In the genomic region with DNA sequence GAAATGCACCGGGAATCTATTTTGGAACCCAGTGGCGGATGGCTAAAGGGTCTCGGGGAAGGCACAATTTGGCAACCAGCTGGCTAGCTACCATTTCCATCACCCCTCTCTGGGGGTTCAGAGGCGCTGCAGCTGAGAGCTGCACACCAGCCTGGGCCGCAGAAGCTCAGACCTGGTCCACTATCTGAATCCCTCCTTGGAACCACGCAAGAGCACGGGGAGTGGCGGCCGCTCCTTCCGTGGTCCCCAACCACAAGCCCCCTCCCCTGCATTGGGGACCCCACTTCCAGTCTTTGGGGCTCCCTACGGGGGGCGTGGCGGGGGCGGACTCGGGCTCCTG, we compare ENCODE assay signal across 10 mouse cellular contexts. TPM values are rescaled to one million over a fixed set of nuclear protein-coding genes. Genes with fewer than 3 reads are reported as not detected.
DNase-seq lines count a peak whose midpoint lies in the region; ATAC-seq and TF ChIP-seq lines count a peak whose summit lies in the region.
"Had no signal": no experiment of that assay in that cellular context is flagged by ENCODE, and none has a peak within 500 bp of the region (broad histone marks: within the 10 kb centered on the region; RNA-seq: fewer than 3 reads in every experiment).

No protein-coding gene starts in this region.

- no peak overlapping the region for H3K27ac ChIP-seq in heart, embryonic 15.5 days
- peak overlapping the region; percentile 96 for H3K27ac ChIP-seq in cortical plate, adult 2 months (ENCODE audit: insufficient read depth, low read length)
- H3K27ac ChIP-seq in hindbrain, embryonic 14.5 days: peak overlapping the region; percentile 91
- H3K27ac ChIP-seq in midbrain, embryonic 13.5 days: peak overlapping the region; percentile 92
- H3K27ac ChIP-seq: gastrocnemius, adult 2 months had no signal

- 2% methylated on average over 15 of the region's 15 CpGs for WGBS in heart, embryonic 15.5 days
- 0% methylated on average over 15 of the region's 15 CpGs for WGBS in hindbrain, embryonic 14.5 days
- WGBS in midbrain, embryonic 13.5 days: 2% methylated on average over 15 of the region's 15 CpGs

- no peak for DNase-seq in heart, postnatal 14 days
- peak; percentile 43 for DNase-seq in hindbrain, embryonic 14.5 days (ENCODE audit: low spot score)
- no peak for DNase-seq in B cell, adult 2 months
- DNase-seq in natural killer cell, adult 2 months (ENCODE audit: low spot score in 2 of 2): no peak
- no peak for DNase-seq in gastrocnemius, adult 18-20 months (ENCODE audit: low spot score)
- DNase-seq: gastrocnemius, adult 2 months had no signal

- H3K4me1 ChIP-seq in heart, embryonic 15.5 days (replicated peaks): peaks cover 19% of the 10 kb centered on the region
- peaks cover 3% of the 10 kb centered on the region for H3K4me1 ChIP-seq in cortical plate, adult 2 months (ENCODE audit: control insufficient read depth, insufficient read depth, low read length)
- peaks cover 18% of the 10 kb centered on the region for H3K4me1 ChIP-seq in hindbrain, embryonic 14.5 days (replicated peaks; ENCODE audit: control insufficient read depth, insufficient read depth, low read length)
- peaks cover 19% of the 10 kb centered on the region for H3K4me1 ChIP-seq in midbrain, embryonic 13.5 days (replicated peaks)

- intact Hi-C loops in heart, postnatal 14 days (cut with DNase I): no loop called here

- H3K27me3 ChIP-seq in heart, embryonic 15.5 days: peaks cover 66% of the 10 kb centered on the region
- H3K27me3 ChIP-seq in hindbrain, embryonic 14.5 days (ENCODE audit: control insufficient read depth, insufficient read depth, low read length): peaks cover 5% of the 10 kb centered on the region; the same call in 1 of the 2 replicates
- peaks cover 23% of the 10 kb centered on the region for H3K27me3 ChIP-seq in midbrain, embryonic 13.5 days

- no peaks in the 10 kb centered on the region for H3K9me3 ChIP-seq in heart, embryonic 15.5 days (replicated peaks)
- no peaks in the 10 kb centered on the region for H3K9me3 ChIP-seq in hindbrain, embryonic 14.5 days (ENCODE audit: control insufficient read depth, low read length)
- no peaks in the 10 kb centered on the region for H3K9me3 ChIP-seq in midbrain, embryonic 13.5 days

- TF ChIP-seq CTCF in cortical plate, adult 2 months (IDR thresholded peaks at IDR 0.05; ENCODE audit: extremely low read depth, insufficient read depth, low read length): no peak

- peak overlapping the region; percentile 99 for H3K4me2 ChIP-seq in heart, embryonic 15.5 days
- H3K4me2 ChIP-seq in hindbrain, embryonic 14.5 days (replicated peaks): peak overlapping the region; percentile 68
- peak overlapping the region; percentile 61 for H3K4me2 ChIP-seq in midbrain, embryonic 13.5 days (replicated peaks)

- TF ChIP-seq POLR2A in cortical plate, adult 2 months (IDR thresholded peaks at IDR 0.05; ENCODE audit: extremely low read depth, insufficient read depth, low read length): no peak

- H3K36me3 ChIP-seq in heart, embryonic 15.5 days: no peaks in the 10 kb centered on the region
- 0 out of 2 replicates have a peak, but pooled peaks cover 4% of the 10 kb centered on the region for H3K36me3 ChIP-seq in hindbrain, embryonic 14.5 days (replicated peaks; ENCODE audit: control insufficient read depth, insufficient read depth)
- H3K36me3 ChIP-seq in midbrain, embryonic 13.5 days: no peaks in the 10 kb centered on the region

- no peak for ATAC-seq in heart, embryonic 15.5 days (replicated peaks; ENCODE audit: insufficient number of reproducible peaks, insufficient read depth, low FRiP score, low read depth)
- ATAC-seq in hindbrain, embryonic 14.5 days (ENCODE audit: low FRiP score): peak; percentile 34
- ATAC-seq in midbrain, embryonic 13.5 days: peak; percentile 55

- peak overlapping the region; percentile 61 for H3K4me3 ChIP-seq in heart, embryonic 15.5 days
- H3K4me3 ChIP-seq in cortical plate, adult 2 months (ENCODE audit: insufficient read depth, low read length): peak overlapping the region; percentile 82
- H3K4me3 ChIP-seq in hindbrain, embryonic 14.5 days (replicated peaks; ENCODE audit: low read length): peak overlapping the region; percentile 74
- peak overlapping the region; percentile 79 for H3K4me3 ChIP-seq in midbrain, embryonic 13.5 days (replicated peaks)

- peak overlapping the region; percentile 47 for H3K9ac ChIP-seq in heart, embryonic 15.5 days
- peak overlapping the region; percentile 85 for H3K9ac ChIP-seq in hindbrain, embryonic 14.5 days
- H3K9ac ChIP-seq in midbrain, embryonic 13.5 days (replicated peaks): peak overlapping the region; percentile 89

RNA-seq across cellular contexts. Expression of a gene that starts 1.7 kb away (rescaled TPM):
- polyA plus RNA-seq in heart, embryonic 15.5 days (2015; fragmentation: Nextera tagmentation; extraction: Ambion mirVana): 0.44 and 0.61 TPM in 2 replicates
- not detected for total RNA-seq in heart, postnatal 14 days (2021)
- 205 and 221 TPM in 2 replicates for polyA plus RNA-seq in cortical plate, adult 2 months (2012; rRNA removed)
- polyA plus RNA-seq in hindbrain, embryonic 14.5 days (2014; fragmentation: Nextera tagmentation; extraction: Ambion mirVana): 162 and 171 TPM in 2 replicates
- 98.6 and 102 TPM in 2 replicates for polyA plus RNA-seq in midbrain, embryonic 13.5 days (2015; fragmentation: Nextera tagmentation; extraction: Ambion mirVana)
- not detected for total RNA-seq in gastrocnemius, adult 18-20 months (2021)
- total RNA-seq: gastrocnemius, adult 2 months; megakaryocyte, adult 5-6 weeks had no signal

Comparison
In these comparisons a context has a peak if more than half of its experiments do, and no peak if none do; other contexts are left out.
1. RNA of a gene that starts 1.7 kb away (polyA plus RNA-seq): 205 to 221 TPM in cortical plate, adult 2 months, 162 to 171 TPM in hindbrain, embryonic 14.5 days and 98.6 to 102 TPM in midbrain, embryonic 13.5 days; 0.44 to 0.61 TPM in heart, embryonic 15.5 days; every median in the first group is over 10 times any median in the second.
2. Peak in every context shown above with its lines, with median percentiles within 50 percentile points of each other: H3K4me2 ChIP-seq, H3K4me3 ChIP-seq and H3K9ac ChIP-seq.